Mouse (Mus musculus): ENCODE measurements around the gene Rfc2.

Rfc2 gene

DNA sequence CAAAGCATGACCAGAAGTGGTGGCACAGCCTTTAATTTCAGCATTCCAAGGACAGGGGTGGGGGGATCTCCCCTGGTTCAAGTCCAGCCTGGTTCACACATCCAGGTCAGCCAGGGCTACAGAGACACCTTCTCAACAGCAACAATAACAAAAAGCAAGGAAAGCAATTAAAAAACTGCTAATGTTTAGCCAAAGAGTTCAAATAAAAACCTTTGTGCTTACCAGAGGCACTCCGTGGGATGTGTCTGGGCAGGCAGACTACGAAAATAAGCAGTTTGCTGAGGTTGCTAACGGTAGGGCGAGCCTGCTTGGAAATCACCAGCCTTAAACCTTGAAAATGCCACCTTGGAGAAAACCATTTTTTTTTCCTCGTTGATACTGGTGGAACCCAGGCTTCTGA lies at the start of gene Rfc2:
Rfc2 (plus strand) TSS at position 221 of the 400 bp plus-strand sequence.
- no peak for DNase-seq

DNA sequence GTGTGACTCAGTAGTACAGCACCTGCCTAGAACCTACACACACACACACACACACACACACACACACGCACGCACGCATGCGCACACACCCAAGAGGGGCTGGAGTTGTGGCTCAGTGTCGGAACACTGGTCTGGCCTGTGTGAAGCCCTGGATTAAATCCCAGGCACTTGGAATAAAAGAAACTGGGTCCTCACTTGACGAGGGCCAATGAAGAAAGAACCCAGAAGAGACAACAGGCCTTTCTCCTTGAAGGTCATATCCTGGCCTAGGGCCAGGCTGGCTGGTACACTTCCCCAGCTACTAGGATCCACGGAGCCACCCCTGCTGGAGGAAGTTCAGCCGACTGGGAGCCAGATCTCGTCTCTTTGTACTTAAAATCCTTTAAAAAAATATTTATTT lies 49.6 kb upstream of the Rfc2 start:
- DNase-seq: peak; percentile 46

DNA sequence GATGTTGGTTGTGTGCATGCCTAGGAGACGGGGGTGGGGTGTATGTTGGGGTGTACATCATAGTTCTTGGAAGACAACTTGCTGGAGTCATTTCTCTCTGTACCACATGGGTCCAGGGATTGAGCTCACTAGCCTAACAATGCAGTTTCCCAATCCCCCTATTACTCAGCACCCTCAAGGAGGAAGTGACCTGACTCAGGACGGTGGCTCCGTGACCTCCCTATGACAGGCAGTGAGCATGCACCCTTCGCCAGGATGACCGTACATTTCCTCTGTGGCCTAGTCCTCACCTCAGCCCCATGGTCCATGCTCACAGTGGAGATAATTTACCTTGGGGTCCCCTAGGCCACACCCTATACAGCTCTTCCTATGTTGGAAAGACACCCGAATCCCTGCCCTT lies 48.7 kb upstream of the Rfc2 start:
- DNase-seq: no peak

DNA sequence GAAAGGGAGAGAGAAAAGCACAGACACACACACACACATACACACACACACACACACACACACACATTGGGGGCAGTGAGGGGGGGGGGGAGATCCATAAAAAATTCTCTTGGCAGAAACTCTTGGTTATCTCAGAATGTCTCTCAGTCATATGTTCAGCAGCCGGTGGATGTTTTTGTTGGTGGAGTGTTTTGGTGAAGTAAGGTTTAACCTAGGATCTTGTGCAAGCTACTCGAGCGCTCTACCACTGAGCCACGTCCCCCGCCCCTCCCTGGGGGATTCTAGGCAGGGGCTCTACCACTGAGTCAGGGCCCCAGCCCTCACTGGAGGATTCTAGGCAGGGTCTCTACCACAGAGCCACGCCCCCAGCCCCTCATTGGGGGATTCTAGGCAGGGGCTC lies 45.1 kb upstream of the Rfc2 start:
- DNase-seq: no peak

DNA sequence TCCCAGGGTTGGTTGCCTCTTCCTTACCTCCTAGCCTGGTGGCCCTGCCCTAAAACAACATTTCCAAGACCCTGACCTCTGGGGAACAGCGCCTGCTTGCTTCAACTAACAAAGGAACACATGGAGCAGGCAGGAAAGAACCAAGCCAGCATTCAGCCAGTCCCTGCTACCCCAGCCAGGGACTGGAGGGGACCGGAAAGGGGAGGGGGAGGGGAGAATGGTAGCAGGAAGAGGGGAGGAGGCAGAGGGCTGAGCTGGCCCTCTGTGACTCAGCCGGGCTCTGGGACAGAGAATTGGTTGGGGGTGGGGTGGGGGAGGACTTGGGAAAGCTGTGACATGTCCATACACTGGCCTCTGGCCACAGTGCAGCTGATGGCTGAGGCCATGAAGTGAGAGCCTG lies 41.3 kb upstream of the Rfc2 start:
- peak; percentile 56 for DNase-seq

DNA sequence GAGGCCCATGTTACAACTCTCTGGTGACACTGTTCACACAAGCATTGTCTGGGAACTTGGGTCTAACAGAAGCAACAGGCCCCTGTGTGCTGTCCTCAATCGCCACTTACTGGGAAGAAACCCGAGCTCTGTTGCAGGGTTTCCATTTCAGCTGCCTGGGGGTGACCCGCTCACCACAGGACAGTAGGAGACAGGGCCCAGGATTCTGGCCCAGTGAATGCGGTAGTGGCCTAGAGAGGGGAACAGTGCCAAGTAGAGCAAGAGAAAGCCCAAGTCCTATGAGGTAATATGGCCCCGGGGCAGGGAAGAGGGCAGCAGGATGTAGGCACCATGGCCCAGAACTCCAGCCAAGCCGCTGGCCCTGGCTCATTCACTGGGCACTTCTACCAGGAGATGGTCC lies 40.3 kb upstream of the Rfc2 start:
- no peak for DNase-seq

DNA sequence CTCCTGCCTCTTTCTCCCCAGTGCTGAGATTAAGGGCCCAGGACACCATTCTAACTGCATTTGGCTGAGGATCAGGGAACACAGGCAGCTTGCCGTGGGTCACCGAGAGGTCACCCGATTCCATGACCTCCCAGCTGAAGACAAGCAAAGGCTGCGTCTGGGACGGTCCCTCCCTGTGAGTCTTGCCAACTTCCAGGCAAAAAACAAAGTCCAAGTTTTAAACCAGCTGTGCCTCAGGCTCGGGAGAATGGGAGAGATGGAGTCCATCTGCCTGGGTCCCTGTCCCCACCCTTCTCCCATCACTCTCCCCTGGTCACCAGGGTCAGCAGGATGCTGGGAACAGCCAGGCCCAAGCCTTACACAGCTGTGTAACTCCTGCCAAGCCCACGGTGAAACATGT lies 39.5 kb upstream of the Rfc2 start:
- no peak for DNase-seq

DNA sequence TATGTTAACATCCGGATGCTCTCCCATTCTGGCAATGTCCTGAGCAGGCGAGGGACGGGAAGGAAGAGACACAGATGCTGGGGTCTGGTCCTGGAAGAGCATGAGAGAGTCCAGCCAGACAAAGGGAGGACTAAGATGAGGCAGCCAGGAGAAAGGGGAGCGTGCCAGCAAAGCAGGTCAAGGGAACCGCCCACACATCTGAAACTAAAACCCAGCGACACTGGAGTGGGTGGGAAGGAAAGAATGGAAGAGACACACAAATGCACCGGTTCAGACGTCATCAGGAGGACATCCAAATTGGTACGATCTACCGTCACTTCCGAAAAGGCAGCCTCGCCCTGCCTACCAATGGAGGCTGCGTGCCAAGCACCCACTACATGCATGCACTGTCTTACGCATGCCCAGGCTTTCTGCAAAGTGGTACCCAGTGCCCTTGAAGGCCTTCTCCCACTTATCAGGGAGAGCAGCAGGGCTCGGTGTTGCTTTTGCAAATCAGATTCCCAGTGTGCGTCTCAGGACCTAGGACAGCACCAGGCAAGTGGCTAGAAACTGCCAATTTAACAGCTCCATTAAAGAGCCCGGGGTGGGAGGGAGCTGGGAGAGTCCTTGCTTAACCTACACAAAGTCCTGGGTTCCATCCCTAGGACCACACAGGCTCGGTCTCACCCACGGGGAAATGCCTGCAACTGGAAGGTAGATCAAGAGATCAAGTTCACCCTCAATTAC lies 36.5 kb upstream of the Rfc2 start:
- DNase-seq: peak; percentile 84

DNA sequence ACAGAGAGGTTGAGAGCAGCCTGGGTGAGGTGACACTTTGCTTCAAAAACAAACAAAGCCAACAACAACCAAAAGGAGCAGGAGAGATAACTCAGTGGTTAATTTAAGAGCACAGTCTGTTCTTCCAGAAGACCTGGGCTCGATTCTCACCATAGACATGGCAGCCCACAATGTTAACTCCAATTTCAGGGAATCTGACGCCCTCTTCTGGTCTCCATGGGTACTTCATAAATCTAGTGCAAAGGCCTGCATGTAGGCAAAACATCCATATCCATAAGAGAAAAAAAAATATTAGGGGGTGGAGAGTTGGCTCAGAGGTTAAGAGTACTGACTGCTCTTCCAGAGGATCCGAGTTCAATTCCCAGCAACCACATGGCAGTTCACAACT lies 35.9 kb upstream of the Rfc2 start:
- DNase-seq: no peak

DNA sequence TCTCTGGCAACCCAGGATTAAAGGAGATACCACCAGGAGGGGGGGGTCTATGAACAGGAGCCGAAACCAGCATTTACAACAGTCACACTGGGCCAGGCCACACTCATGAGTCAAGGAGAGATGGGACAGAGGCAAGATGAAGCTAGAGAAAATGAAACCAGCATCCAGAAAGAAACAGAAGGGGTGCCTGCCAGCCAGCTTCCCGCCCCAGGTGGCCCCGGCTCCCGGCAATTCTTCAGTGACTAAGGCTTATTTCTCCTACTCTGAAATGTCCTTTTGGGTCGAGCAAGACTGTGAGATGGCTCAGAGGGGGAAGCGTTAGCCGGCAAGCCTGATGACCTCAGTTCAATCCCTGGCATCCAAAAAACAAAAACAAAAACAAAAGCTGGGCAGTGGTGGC lies 34.4 kb upstream of the Rfc2 start:
- no peak for DNase-seq

DNA sequence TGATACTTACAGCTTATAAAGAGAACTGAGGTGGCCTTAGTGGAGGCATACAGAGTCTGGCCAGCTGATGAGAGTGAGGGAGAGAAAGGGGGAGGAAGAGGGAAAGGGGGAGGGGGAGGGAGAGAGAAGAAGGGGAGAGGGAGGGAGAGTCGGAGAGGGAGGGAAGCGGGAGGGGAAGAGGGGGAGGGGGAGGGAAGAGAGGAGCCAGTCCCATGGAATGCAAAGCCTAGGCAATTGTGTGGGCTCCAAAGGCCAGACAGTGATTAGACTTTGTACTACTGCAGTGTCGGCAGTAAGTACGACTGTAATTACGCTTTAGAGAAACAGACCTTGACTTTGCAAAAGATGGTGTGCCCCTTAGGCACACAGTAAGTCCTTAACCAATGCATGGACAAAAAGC lies 32.9 kb upstream of the Rfc2 start:
- DNase-seq: no peak

DNA sequence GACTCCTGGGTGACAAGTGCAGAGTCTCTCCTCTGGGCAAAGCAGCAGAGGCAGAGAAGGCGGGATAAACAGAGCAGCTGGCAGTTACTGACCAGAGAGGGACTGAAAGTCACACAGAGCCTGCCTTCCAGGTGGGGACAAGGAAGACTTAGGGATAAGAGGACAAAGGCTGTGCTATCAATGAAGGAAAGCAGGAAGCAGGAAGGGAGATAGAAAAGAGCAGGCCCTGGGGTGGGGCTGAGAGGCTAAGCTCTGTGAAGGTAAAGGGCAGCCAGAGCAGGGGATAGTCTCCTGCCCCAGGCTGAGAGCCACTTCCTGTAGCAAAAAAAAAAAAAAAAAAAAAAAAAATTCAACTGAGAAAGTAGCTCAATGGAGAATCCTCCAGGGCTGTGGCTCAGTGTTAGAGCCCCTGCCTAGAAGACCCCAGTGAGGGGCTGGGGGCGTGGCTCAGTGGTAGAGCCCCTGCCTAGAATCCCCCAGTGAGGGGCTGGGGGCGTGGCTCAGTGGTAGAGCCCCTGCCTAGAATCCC lies 31.5 kb upstream of the Rfc2 start:
- no peak for DNase-seq

DNA sequence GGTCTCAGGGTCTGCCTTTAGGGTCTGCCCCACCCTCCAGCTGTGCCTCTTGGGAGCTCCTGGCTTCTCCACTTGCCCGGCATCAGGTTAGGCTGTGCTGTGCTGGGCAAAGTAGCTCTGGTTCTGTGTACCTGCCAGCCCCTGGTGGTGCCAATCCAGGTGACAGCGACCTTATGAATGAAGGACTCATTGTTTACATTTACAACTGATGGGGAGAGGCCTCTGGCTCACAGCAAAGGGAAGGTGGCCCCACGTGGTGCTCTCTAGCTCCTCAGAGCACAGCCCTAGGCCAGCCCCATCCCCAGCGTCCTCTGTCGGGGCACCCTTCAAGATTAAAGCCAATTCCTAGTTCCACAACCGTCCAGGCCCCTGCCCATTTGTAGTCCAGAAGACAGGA lies 30.3 kb upstream of the Rfc2 start:
- DNase-seq: no peak

DNA sequence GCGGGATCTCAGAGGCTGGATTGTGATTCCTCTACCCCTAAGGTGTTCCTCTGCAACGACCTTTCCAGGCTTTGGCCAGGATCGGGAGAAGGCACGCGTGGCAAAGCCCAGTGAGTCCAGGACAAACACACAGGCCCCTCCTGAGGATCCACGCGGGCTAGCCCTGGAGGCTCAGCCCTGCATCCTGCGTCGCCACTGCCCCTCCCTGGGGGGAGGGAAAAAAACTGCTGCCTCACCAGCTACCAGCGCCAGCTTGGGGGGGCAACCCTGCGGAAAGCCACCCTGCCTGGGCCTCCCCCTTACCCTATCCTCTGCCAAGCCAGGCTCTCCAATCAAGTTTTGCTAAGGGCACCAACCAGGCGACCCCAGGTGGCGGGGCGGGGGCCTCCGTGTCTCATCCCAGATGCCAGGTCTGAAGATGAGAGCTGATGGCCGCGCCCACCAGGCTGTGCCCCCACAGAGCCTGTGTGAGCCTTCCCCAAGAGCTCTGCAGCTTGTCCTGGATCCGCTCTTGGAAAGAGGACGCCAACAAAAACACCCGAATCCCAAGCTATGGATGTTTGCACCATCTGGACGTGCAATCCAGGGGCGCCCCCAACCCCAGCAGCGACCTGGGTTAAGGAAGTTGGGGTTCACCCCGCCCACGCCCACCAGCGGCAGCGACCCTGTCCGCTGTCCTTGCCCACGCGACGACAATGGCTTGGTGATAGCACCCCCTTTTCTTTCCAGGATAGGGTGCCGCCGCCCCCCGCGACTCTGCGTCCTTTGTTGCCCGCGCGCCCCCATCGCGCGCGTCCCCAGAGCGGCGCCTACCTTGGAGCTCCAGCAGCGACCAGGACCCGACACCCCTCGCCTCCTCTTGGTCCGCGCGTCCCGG lies 29.7 kb upstream of the Rfc2 start:
- peak; percentile 54 for DNase-seq

DNA sequence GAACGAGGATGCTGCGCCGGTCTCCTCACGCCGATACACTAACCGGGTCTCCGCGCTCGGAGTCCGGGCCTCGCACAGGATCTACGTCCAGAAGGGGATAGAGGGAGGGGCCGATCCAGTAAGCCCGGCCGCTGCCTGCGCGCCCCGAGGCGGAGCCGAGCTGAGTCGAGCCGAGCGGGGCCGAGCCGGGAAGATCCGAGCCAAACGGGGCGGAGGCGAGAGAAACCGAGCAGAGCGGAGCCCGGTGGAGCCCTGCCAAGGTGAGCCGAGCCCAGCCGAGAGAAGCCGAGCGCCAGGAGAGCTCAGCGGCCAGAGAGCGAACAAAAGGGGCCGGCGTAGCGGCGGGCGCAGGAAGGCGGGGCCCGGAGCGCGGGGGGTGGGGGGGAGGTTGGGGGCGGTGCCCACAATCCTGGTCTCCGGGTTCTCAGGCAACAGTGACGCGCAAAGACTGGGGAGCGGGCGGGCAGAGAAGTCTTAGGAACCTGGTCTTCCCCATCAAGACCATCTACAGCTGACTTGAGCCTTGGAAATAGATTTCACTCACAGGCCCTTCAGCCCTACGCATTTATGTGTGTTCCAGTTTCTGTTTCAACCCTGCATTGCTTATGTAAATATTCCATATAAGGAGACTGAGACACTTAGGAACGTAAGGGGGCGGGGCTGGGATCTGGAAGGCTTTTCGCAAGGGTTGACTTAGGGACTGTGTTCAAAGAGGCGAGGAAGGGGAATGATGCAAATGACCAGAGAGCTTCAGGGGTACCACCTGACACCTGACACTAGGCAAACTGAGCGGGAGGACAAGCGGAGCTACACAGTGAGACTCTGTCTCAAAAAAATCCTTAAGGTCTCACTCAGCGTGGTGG lies 28.8 kb upstream of the Rfc2 start, which contains the start of gene Clip2:
Clip2 (minus strand) TSS at position 325 of the 863 bp plus-strand sequence.
- peak; percentile 98 for DNase-seq

DNA sequence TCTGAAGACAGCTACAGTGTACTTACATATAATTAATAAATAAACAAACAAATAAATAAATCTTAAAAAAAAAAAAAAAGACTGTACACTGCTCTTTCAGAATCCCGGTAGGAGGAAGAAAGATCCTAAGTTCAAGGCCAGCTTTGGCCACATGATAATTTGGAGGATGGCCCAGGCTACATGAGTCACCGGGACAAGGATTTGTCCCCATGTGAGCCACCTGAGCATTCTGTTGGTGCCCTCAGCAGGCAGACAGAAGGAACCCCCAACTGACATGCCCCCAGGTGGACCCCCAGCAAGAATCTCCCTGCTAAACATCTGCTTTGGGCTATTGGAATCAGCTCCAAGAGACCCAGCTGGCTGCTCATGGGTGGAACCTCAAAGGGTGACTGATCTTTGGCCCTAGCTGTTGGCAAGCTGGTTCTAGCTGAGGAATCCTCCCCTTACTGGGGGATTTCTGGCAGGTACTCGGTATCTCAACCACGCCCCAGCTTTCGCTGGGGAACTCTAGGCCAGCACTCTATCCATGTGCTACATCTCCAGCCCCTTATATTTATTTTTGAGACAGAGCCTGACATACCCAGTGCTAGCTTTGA lies 27.1 kb upstream of the Rfc2 start:
- no peak for DNase-seq

DNA sequence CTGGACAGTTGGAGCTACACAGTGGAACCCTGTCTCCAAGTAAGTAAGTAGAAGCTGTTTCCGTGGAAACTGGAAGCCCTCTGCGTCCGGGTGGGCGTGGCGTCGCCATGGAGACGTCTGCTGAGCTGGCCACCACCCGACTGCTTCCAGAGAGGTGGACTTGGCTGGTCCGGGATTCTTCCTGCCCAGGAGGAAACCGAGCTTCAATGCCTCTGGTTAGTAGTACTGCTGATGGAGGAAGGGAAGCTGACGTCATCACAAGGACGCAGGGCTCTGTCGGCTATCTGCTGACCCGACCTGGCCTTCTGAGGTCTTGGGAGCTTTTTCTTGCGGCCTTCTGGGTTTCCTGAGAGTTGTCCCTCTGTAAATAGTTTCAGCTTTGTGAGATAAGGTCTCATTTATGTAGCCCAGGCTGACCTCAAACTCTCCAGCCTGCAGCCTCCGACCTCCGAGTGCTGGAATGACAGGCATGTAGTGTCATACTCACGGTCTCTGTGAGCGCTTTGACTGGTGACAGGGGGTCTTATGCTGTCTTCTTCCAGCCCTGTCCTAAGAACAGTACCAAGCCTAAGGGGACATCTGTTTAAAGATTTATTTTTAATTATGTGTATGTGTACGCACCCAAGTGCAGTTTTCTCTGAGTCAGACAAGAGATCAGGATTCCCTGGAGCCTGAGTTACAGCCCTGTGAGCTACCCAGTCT lies 25.6 kb upstream of the Rfc2 start:
- peak; percentile 88 for DNase-seq

DNA sequence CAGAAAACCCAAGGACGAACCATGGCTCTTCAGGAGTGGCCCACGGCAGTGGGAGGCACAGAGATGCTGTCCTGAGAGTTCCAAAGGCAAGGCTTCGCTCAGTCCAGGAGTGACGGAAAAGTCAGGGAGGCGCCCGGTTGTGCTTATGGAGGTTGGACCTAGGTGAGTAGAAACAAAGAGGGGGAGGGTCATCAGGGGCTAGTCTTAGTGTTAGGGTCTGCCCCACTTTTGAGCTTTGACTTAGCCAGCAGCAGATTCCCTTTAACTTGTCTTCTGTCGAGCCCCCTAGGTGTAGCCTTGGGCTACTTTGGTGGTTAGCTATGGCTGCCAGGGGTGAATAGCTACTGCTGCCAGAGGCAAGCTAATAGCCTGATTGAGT lies 21.1 kb upstream of the Rfc2 start, which contains the start of gene Syna:
Syna (minus strand) TSS at position 101 of the 379 bp plus-strand sequence.
- no peak for DNase-seq

DNA sequence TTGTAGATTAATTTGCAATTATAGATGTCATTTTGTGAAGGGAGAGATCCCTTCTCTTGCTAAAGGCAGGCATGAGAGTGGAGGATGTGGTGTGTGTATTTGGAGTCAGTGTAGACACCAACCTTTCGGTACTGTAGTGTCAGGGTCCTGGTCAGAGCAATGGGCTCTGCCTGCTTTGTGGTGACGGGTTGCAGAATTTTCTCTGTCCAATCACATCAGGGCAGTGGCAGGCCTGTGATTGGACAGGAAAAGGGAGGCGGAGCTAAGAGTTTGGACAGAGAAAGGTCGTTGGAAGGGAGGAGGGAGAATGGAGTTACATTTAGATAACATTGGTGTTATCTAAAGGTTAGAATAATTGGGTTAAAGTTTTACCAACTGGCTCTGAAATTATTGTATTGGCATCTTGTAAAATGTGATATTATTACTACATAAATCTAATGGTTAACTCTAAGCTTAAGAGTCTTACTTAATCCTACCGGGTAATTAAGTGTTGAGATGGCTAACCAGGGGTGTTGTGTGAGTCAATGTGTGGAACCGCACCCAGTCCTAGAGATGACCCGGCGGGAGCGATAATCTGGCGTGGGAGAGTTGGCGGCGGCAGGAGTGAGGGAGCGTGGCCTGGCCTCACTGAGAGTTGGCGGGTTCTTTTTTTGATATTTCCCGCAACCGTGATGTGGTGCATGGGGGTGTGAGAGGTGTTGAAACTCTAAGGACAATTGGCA lies 20.6 kb upstream of the Rfc2 start:
- no peak for DNase-seq

DNA sequence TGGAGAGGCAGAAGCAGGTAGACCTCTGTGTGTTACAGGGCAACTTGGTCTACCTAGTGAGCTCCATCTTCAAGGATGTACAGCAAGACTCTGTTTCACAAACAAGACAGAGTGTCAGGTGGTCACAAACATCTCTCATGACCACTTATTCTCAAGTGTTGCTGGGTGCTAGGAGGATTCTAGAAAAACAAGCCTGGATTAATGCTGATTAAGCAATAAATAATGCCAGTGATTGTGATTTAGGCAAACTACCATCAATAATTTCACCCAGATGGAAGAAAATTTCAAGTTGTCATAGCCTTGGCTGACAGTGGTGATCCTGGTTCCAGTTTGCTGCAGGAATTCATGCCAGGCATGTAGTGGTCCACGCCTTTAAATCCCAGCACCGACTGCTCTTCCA lies 16.9 kb upstream of the Rfc2 start:
- DNase-seq: no peak

DNA sequence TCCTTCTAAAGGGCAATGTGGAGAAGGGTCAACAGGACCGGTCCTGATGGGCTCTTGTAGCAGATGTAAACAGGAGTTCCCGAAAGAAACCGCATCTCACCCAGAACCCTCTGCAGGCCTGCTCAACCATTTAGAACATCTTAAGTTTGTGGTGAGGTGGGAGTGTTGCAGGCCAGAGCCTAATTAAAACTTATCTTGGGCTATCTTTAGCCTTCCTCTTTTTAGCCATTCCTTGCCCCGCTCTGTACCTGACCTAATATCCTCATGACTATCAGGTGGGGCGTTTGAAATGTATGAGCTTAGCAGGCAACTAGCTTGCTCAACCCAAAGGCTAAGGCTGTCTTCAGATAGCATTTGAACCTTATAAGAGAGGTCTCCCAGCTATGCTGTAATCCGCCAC lies 15.5 kb upstream of the Rfc2 start:
- DNase-seq: no peak
